Mouse (Mus musculus) hindbrain, embryonic 13.5 days (tissue): ENCODE results near the gene Olfr1338. TPM values are rescaled to one million over a fixed set of nuclear protein-coding genes. Genes with fewer than 3 reads are reported as not detected.

Source experiments
- polyA plus RNA-seq: library from polyadenylated mRNA; unstranded; fragments of >200 nt; fragmentation: Nextera tagmentation; extraction: Ambion mirVana; gene quantifications from 2 replicates; pipeline ENCODE4 v1.2.1, GENCODE M21; 2015

Olfr1338 gene
- polyA plus RNA-seq, 1 experiment from 2014 or later = not detected

Other genes starting within 250 kb of the Olfr1338 start
- not detected in 2 replicates for gene 2610528J11Rik, start 231.7 kb downstream of the Olfr1338 start, polyA plus RNA-seq
- gene Tmem125, start 214.7 kb downstream of the Olfr1338 start, polyA plus RNA-seq = 0.12 and 0.13 TPM in 2 replicates
- gene Cfap57, start 138.0 kb downstream of the Olfr1338 start, polyA plus RNA-seq = 1.3 and 2.3 TPM in 2 replicates
- 106 and 121 TPM in 2 replicates for gene Ebna1bp2, start 137.9 kb downstream of the Olfr1338 start, polyA plus RNA-seq
- gene Olfr62, start 99.8 kb downstream of the Olfr1338 start, polyA plus RNA-seq = not detected in 2 replicates
- gene Olfr1342, start 66.0 kb downstream of the Olfr1338 start, polyA plus RNA-seq = not detected in 2 replicates
- not detected in 2 replicates for gene Olfr1341, start 55.2 kb downstream of the Olfr1338 start, polyA plus RNA-seq
- not detected in 2 replicates for gene Olfr1340, start 38.6 kb downstream of the Olfr1338 start, polyA plus RNA-seq
- gene Olfr1339, start 26.6 kb downstream of the Olfr1338 start, polyA plus RNA-seq = not detected in 2 replicates
- not detected in 2 replicates for gene Olfr1337, start 23.8 kb upstream of the Olfr1338 start, polyA plus RNA-seq
- not detected in 2 replicates for gene Olfr1335, start 51.2 kb upstream of the Olfr1338 start, polyA plus RNA-seq
- not detected in 2 replicates for gene Olfr1333, start 77.5 kb upstream of the Olfr1338 start, polyA plus RNA-seq
- gene Olfr1331, start 105.9 kb upstream of the Olfr1338 start, polyA plus RNA-seq = not detected in 2 replicates
- gene Olfr1330, start 129.9 kb upstream of the Olfr1338 start, polyA plus RNA-seq = not detected in 2 replicates
- gene Olfr1329, start 158.7 kb upstream of the Olfr1338 start, polyA plus RNA-seq = not detected in 2 replicates
- gene Olfr1328, start 179.9 kb upstream of the Olfr1338 start, polyA plus RNA-seq = not detected in 2 replicates
- gene Lao1, start 202.8 kb upstream of the Olfr1338 start, polyA plus RNA-seq = not detected in 2 replicates